Mouse (Mus musculus): ENCODE data around the gene Mettl1. TPM values are rescaled to one million over a fixed set of nuclear protein-coding genes. Genes with fewer than 3 reads are reported as not detected.
A peak's percentile ranks its signal among the peaks of the same experiment; 100 is the strongest.

Gene Mettl1
- polyA plus RNA-seq, 1 experiment from 2014 or later, result 37.4 TPM

DNA sequence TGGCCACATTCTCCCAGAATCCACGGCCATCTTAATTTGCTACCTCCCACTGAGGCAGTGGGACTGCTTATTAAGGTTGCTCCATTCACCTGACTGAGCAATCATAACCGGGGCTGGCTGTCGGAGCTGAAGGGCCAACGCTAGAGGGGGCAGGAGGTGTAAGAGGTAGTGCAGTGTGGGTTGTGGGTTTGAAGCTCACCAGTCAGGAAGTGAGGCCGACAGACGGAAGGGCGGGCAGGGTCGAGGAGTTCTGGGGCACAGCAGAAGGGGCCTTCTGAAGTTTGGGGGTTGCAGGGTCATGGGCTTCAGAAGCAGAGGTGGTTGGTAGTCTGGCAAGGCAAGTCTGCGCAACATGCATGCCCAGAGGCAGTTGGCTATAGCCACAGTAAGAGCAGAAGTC is 33.9 kb downstream of the Mettl1 start, which contains the start of gene Agap2:
TSS of gene Agap2 (plus strand) at position 205 of the 400 bp plus-strand sequence.
- Histone ChIP-seq H3K4me1 (replicated peaks; ENCODE audit: insufficient read depth, low read length) (peaks cover 24% of the 10 kb centered on the region), H3K9me3 (replicated peaks; ENCODE audit: low read length) (no peaks in the 10 kb centered on the region), H3K4me2 (ENCODE audit: low read length) (no peak within 1 kb of the TSS), H3K4me3 (replicated peaks; ENCODE audit: low read depth, low read length) (no peak within 1 kb of the TSS), H3K36me3 (ENCODE audit: insufficient read depth, low read length) (no peaks in the 10 kb centered on the region), H3K27ac (no peak within 1 kb of the TSS), H3K27me3 (ENCODE audit: insufficient read depth, low read length) (peaks cover 26% of the 10 kb centered on the region), H3K9ac (ENCODE audit: low read depth, low read length) (no peak within 1 kb of the TSS)
- 58% methylated on average over 9 of the region's 9 CpGs for WGBS
- no peak for DNase-seq (ENCODE audit: low spot score)
- no peak for ATAC-seq (replicated peaks; ENCODE audit: low FRiP score, low read depth)
- TF ChIP-seq CTCF (IDR thresholded peaks at IDR 0.05; ENCODE audit: low read depth), result no peak

DNA sequence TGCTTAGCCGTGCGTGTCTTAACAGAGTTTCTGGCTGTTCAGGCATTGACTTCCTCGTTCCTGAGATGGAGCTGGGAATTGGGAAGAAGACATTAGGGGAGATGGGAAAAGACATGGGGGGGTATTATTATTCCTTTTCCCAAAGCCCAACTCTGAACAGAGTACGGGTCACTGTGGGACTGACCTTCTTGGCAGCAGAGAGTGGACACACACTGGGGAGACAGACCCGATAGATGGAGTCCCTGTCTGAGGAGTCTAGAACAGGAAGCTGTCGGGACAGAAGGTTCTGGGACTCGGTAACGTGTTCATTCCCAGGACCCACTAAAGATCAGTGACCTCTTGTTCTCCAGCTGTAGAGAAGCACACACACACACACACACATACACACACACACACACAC is 34.4 kb downstream of the Mettl1 start:
- peaks cover 25% of the 10 kb centered on the region for H3K4me1 ChIP-seq (replicated peaks; ENCODE audit: insufficient read depth, low read length)
- 53% methylated on average over 8 of the region's 8 CpGs for WGBS
- H3K27ac ChIP-seq, result no peak overlapping the region
- DNase-seq (ENCODE audit: low spot score), result no peak
- H3K4me2 ChIP-seq (ENCODE audit: low read length), result no peak overlapping the region
- TF ChIP-seq CTCF (IDR thresholded peaks at IDR 0.05; ENCODE audit: low read depth), result no peak
- no peaks in the 10 kb centered on the region for H3K36me3 ChIP-seq (ENCODE audit: insufficient read depth, low read length)
- no peak overlapping the region for H3K4me3 ChIP-seq (replicated peaks; ENCODE audit: low read depth, low read length)
- no peak overlapping the region for H3K9ac ChIP-seq (ENCODE audit: low read depth, low read length)
- peaks cover 32% of the 10 kb centered on the region for H3K27me3 ChIP-seq (ENCODE audit: insufficient read depth, low read length)
- H3K9me3 ChIP-seq (replicated peaks; ENCODE audit: low read length), result no peaks in the 10 kb centered on the region
- ATAC-seq (replicated peaks; ENCODE audit: low FRiP score, low read depth), result no peak

DNA sequence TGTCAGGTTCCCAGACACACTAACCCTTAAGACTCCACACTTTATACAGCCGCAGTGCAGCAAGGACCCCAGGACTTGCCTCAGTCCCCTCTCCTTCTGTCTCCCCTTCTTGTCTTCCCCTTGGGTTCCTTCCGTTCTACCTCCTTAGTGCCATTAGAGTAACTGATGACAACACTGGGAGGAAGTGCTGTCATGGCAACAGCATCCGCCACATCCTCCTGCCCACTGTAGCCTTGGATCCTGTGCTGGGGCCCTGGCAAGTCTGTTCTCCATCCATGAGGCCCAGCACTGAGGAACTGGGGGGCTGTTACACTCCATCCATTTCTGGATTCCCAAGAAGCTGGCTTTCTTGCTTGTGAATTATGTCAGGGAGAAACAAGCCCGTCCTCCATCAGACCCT is 34.9 kb downstream of the Mettl1 start:
- no peak for TF ChIP-seq CTCF (IDR thresholded peaks at IDR 0.05; ENCODE audit: low read depth)
- 31% methylated on average over 4 of the region's 4 CpGs for WGBS

GRCm38 (mm10) chr10:127077515-127077914 is 36.3 kb downstream of the Mettl1 start:
- Histone ChIP-seq H3K27ac (no peak overlapping the region), H3K27me3 (ENCODE audit: insufficient read depth, low read length) (peaks cover 42% of the 10 kb centered on the region), H3K4me3 (replicated peaks; ENCODE audit: low read depth, low read length) (no peak overlapping the region), H3K36me3 (ENCODE audit: insufficient read depth, low read length) (no peaks in the 10 kb centered on the region), H3K9me3 (replicated peaks; ENCODE audit: low read length) (no peaks in the 10 kb centered on the region), H3K9ac (ENCODE audit: low read depth, low read length) (no peak overlapping the region), H3K4me1 (replicated peaks; ENCODE audit: insufficient read depth, low read length) (peaks cover 27% of the 10 kb centered on the region), H3K4me2 (ENCODE audit: low read length) (no peak overlapping the region)
- TF ChIP-seq CTCF (IDR thresholded peaks at IDR 0.05; ENCODE audit: low read depth), result no peak
- ATAC-seq (replicated peaks; ENCODE audit: low FRiP score, low read depth) (no peak), DNase-seq (ENCODE audit: low spot score) (no peak)
- WGBS, result 10% methylated on average over 10 of the region's 10 CpGs

More for the DNA sequence above, 34.9 kb downstream of the Mettl1 start:
- ATAC-seq (replicated peaks; ENCODE audit: low FRiP score, low read depth) (no peak), DNase-seq (ENCODE audit: low spot score) (no peak)
- no peaks in the 10 kb centered on the region for H3K36me3 ChIP-seq (ENCODE audit: insufficient read depth, low read length)
- no peaks in the 10 kb centered on the region for H3K9me3 ChIP-seq (replicated peaks; ENCODE audit: low read length)
- no peak overlapping the region for H3K4me3 ChIP-seq (replicated peaks; ENCODE audit: low read depth, low read length)
- H3K9ac ChIP-seq (ENCODE audit: low read depth, low read length), result no peak overlapping the region
- H3K27ac ChIP-seq, result no peak overlapping the region
- peaks cover 36% of the 10 kb centered on the region for H3K27me3 ChIP-seq (ENCODE audit: insufficient read depth, low read length)
- peaks cover 23% of the 10 kb centered on the region for H3K4me1 ChIP-seq (replicated peaks; ENCODE audit: insufficient read depth, low read length)
- H3K4me2 ChIP-seq (ENCODE audit: low read length), result no peak overlapping the region

DNA sequence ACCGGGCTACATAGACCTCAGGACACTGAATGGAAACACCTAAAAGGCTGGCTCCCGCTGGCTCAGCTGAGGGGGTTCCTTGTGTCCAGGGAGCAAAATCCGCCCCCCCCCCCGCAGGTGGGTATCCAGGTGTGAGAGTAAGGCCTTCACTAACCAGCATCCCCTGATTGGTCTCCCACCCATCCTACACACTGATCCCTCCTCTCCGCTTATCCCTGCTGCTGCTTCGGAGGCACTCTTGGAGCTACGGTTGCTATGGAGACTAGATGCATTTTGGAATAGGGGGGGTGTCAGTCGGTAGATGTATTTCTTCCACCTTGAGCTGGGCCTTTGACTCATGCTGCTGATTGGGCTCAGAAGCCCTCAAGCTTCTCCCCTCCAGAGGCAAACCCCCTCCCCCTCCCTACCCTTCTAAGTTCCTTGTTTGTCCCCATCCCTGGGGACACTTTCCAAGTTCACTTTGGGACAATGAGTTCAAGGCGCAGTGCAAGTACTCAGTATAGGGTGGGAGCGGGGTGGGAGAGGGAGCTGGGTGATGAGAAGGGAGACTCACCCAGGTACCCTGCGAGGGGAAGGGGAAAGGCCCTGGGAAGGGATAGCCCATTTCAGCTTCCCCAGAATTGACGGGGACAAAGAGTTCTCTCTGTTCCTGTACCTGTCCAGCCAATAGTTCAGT is 36.9 kb downstream of the Mettl1 start:
- DNase-seq (ENCODE audit: low spot score) (no peak), ATAC-seq (replicated peaks; ENCODE audit: low FRiP score, low read depth) (no peak)
- no peaks in the 10 kb centered on the region for H3K36me3 ChIP-seq (ENCODE audit: insufficient read depth, low read length)
- H3K9me3 ChIP-seq (replicated peaks; ENCODE audit: low read length), result no peaks in the 10 kb centered on the region
- WGBS, result 3% methylated on average over 12 of the region's 12 CpGs
- H3K4me1 ChIP-seq (replicated peaks; ENCODE audit: insufficient read depth, low read length), result peaks cover 27% of the 10 kb centered on the region
- peaks cover 48% of the 10 kb centered on the region for H3K27me3 ChIP-seq (ENCODE audit: insufficient read depth, low read length)
- no peak overlapping the region for H3K27ac ChIP-seq
- no peak overlapping the region for H3K9ac ChIP-seq (ENCODE audit: low read depth, low read length)
- peak overlapping the region; percentile 43 for H3K4me3 ChIP-seq (replicated peaks; ENCODE audit: low read depth, low read length)
- TF ChIP-seq CTCF (IDR thresholded peaks at IDR 0.05; ENCODE audit: low read depth), result no peak
- H3K4me2 ChIP-seq (ENCODE audit: low read length), result peak overlapping the region; percentile 72; the same call in 1 of the 2 replicates

DNA sequence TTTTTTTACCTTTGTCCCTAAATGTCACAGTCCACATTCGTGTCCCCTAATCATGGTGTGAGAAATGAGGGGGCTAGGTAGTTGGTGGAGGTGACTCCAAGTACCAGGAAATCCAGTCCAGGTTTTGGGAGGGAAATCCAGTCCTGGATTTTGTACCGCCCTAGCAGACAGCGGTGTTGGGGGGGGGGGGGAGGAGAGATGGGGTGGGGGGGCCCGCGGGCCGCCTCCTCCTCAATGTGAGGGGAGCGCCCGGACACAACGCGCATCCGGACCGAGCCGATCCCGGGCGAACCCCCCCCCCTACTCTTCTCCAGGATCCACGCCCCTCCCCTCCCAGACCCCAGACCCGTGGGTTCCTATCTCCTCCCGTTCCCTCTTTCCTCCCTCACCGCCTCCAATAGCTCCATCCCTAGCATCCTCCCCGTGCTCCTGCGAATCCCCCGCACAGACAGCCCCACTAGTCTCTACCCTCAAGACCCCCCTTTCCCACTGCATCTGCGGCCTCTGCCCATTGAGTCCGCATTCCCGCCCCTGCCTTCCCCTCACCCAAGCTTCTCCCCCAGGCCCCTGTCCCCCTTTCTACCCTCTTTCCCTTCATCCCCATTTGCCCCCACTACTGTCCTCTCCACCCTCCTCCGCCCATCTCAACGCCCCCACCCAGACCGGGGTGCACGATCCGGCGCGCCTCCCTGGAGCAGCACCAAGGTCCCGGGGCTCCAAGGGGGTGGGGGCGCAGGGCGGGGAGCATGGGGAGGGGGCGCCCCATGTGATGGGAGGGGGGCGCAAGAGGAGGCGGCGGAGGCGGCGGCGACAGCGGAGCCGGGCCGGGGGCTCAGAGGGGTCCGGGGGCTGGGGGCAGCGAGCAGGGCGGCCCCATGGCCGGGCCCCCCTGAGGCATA is 37.7 kb downstream of the Mettl1 start:
- peaks cover 27% of the 10 kb centered on the region for H3K4me1 ChIP-seq (replicated peaks; ENCODE audit: insufficient read depth, low read length)
- WGBS, result under 1% methylated on average over 32 of the region's 49 CpGs
- ATAC-seq (replicated peaks; ENCODE audit: low FRiP score, low read depth) (peak; percentile 17; the same call in 1 of the 2 replicates), DNase-seq (ENCODE audit: low spot score) (no peak)
- H3K27ac ChIP-seq, result no peak overlapping the region
- peaks cover 48% of the 10 kb centered on the region for H3K27me3 ChIP-seq (ENCODE audit: insufficient read depth, low read length)
- TF ChIP-seq CTCF (IDR thresholded peaks at IDR 0.05; ENCODE audit: low read depth), result no peak
- no peaks in the 10 kb centered on the region for H3K36me3 ChIP-seq (ENCODE audit: insufficient read depth, low read length)
- H3K4me3 ChIP-seq (replicated peaks; ENCODE audit: low read depth, low read length), result peak overlapping the region; percentile 43
- peak overlapping the region; percentile 72 for H3K4me2 ChIP-seq (ENCODE audit: low read length)
- H3K9me3 ChIP-seq (replicated peaks; ENCODE audit: low read length), result no peaks in the 10 kb centered on the region
- H3K9ac ChIP-seq (ENCODE audit: low read depth, low read length), result peak overlapping the region; percentile 44; the same call in 1 of the 2 replicates
